Mouse (Mus musculus) intestine, embryonic 14.5 days (tissue): ENCODE results near the gene Hamp2. TPM values are rescaled to one million over a fixed set of nuclear protein-coding genes. Genes with fewer than 3 reads are reported as not detected.

Source experiments
- ATAC-seq: fragments of 200-750 bp; cut with Nextera tagmentation; replicated peaks from 2 replicates; pipeline ENCODE4 v1.8.0; 2017; ENCODE audit warnings: low read depth, moderate number of reproducible peaks, moderate TSS enrichment, moderate library complexity; ENCODE audit not compliant: low FRiP score, low TSS enrichment
- DNase-seq: peaks from one replicate; pipeline ENCODE4 v3.0.0-alpha.2; 2018; ENCODE audit warnings: low spot score
- H3K27ac ChIP-seq: fragments of 300-500 bp; sonication (generic); 2 replicates; pipeline ENCODE4 v1.5.1; 2014; ENCODE audit warnings: low read depth, mild to moderate bottlenecking, control low read depth
- H3K27me3 ChIP-seq: fragments of 300-500 bp; sonication (generic); replicated peaks from 2 replicates; pipeline ENCODE4 v1.6.1; 2014; ENCODE audit warnings: low read length, control low read depth; ENCODE audit not compliant: control insufficient read depth, insufficient read depth
- H3K36me3 ChIP-seq: fragments of 300-500 bp; sonication (generic); 2 replicates; pipeline ENCODE4 v1.6.1; 2014; ENCODE audit warnings: low read length, control low read depth; ENCODE audit not compliant: control insufficient read depth, insufficient read depth
- H3K4me1 ChIP-seq: fragments of 300-500 bp; sonication (generic); replicated peaks from 2 replicates; pipeline ENCODE4 v1.6.1; 2014; ENCODE audit warnings: low read length, control low read depth, mixed read lengths; ENCODE audit not compliant: control insufficient read depth, insufficient read depth
- H3K4me2 ChIP-seq: fragments of 300-500 bp; sonication (generic); 2 replicates; pipeline ENCODE4 v1.6.1; 2014; ENCODE audit warnings: low read length
- H3K4me3 ChIP-seq: fragments of 300-500 bp; sonication (generic); 2 replicates; pipeline ENCODE4 v1.5.1; 2014; ENCODE audit warnings: low read depth, low read length, control low read depth, mixed read lengths
- H3K9ac ChIP-seq: fragments of 300-500 bp; sonication (generic); 2 replicates; pipeline ENCODE4 v1.6.1; 2014; ENCODE audit warnings: mild to moderate bottlenecking, low read length
- H3K9me3 ChIP-seq: fragments of 300-500 bp; sonication (generic); 2 replicates; pipeline ENCODE4 v1.6.1; 2016; ENCODE audit warnings: low read length, control low read depth; ENCODE audit not compliant: control insufficient read depth
- WGBS: fragments of 180-500 bp; shearing (Covaris S2); extraction: QIAGEN DNeasy Blood & Tissue Kit; methylation state at CpG from one replicate; pipeline ENCODE4 v1.1.7; 2014; 5-methylcytosine and 5-hydroxymethylcytosine counted together
- polyA plus RNA-seq: library from polyadenylated mRNA; unstranded; fragments of >200 nt; fragmentation: Nextera tagmentation; extraction: Ambion mirVana; gene quantifications from 2 replicates; pipeline ENCODE4 v1.2.1, GENCODE M21; 2014

Hamp2 gene
- polyA plus RNA-seq, 1 experiment from 2014 or later, result not detected

DNA sequence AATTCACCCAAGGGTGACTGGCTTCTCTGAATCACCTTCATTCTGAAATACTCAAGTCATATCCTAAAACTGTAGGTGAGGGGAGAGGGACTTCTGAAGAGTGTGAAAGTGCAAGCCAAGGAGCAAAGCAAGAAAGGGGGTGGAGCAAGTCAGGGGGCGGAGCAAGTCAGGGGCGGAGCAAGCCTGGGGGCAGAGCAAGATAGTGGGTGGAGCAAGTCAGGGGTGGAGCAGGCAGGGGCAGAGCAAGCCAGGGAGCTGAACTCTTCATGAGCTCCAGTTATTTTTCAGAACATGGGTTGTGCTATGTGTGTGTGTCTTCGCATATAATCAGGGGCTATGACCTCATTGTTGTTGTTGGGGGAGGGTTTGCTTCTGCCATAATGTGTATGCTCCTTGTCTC lies 4.3 kb downstream of the Hamp2 start:
- Histone ChIP-seq H3K27me3 (no peaks in the 10 kb centered on the region), H3K9me3 (no peaks in the 10 kb centered on the region)
- ATAC-seq, result no peak

DNA sequence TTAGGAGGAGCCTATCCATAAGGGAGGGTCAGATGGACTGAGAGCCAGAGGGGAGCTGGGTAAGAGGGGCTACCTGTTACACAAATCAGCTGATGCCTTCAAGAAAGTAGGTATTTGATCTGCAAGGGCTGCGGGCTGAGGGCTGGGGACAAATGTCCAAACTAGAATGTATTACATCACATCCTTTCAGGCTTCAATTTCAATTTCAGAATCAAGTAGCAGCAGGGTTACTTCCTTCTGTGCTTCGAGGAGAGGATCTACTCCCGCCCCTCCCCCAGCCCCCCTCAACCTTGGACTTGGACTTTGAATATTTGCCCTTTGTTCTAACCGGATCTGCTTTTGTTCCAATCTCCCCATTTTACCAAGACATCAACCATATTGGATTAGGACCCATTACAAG lies 7.3 kb downstream of the Hamp2 start:
- DNase-seq (no peak), ATAC-seq (no peak)
- 35% methylated on average over 4 of the region's 4 CpGs for WGBS
- H3K4me3 ChIP-seq, result no peak overlapping the region
- no peak overlapping the region for H3K9ac ChIP-seq
- H3K9me3 ChIP-seq, result no peaks in the 10 kb centered on the region
- H3K4me2 ChIP-seq, result no peak overlapping the region
- no peaks in the 10 kb centered on the region for H3K36me3 ChIP-seq
- H3K4me1 ChIP-seq, result no peaks in the 10 kb centered on the region
- H3K27me3 ChIP-seq, result no peaks in the 10 kb centered on the region
- H3K27ac ChIP-seq, result no peak overlapping the region

More for the DNA sequence above, 4.3 kb downstream of the Hamp2 start:
- Histone ChIP-seq H3K36me3 (no peaks in the 10 kb centered on the region), H3K27ac (no peak overlapping the region), H3K4me2 (no peak overlapping the region), H3K4me3 (no peak overlapping the region), H3K4me1 (no peaks in the 10 kb centered on the region), H3K9ac (no peak overlapping the region)
- WGBS, result 61% methylated on average over 3 of the region's 3 CpGs
- no peak for DNase-seq

DNA sequence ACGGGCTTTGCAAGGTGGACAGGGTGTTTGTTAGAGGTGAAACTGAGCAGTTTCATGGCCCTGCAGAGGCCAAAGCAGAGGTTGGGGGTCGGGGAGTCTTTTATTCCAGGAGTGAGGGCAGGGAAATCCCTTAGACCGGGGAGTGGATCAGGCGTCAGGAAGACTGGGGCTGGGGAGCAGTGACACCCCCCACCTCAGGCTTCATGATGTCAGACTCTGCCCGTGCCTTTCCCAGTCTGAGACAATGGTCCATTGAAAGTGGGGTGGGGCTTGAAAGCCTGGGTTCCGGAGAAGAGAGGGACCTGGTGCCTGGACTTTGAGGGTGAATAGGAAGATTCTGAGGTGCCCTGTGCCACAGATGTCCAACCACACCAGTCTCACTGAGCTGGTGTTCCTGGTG lies 7.8 kb downstream of the Hamp2 start:
- no peak overlapping the region for H3K4me3 ChIP-seq
- H3K4me2 ChIP-seq, result no peak overlapping the region
- no peak overlapping the region for H3K9ac ChIP-seq
- no peaks in the 10 kb centered on the region for H3K27me3 ChIP-seq
- H3K36me3 ChIP-seq, result no peaks in the 10 kb centered on the region
- no peaks in the 10 kb centered on the region for H3K9me3 ChIP-seq
- WGBS, result 31% methylated on average over 6 of the region's 6 CpGs
- DNase-seq, result no peak
- no peak for ATAC-seq
- no peaks in the 10 kb centered on the region for H3K4me1 ChIP-seq
- H3K27ac ChIP-seq, result no peak overlapping the region

DNA sequence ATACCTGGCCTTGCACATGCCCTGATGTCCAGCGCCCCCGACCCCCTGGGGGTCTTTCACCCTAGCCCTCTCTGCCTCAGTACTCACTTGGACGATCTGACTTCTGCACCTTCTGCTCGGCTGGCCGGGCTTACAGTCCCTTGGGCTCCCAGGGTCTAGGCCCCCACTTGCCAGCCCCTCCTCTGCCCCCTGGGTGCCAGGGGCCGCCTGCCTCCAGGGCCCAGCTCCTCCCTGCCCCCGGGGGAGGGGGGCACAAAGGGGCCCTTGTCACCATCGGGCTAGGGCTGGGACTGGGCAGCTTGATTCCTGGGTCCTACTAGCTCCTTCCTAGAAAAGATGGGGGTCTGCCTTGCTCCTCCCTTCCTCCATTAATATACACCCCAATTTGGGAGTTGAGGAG lies 9.7 kb downstream of the Hamp2 start, which contains the start of gene Mag:
Gene Mag (minus strand): TSS at position 142 of the 400 bp plus-strand sequence.
- 64% methylated on average over 8 of the region's 8 CpGs for WGBS
- no peaks in the 10 kb centered on the region for H3K27me3 ChIP-seq
- no peak for ATAC-seq
- no peak for DNase-seq
- H3K4me1 ChIP-seq, result no peaks in the 10 kb centered on the region
- no peak within 1 kb of the TSS for H3K27ac ChIP-seq
- no peaks in the 10 kb centered on the region for H3K36me3 ChIP-seq
- H3K9me3 ChIP-seq, result no peaks in the 10 kb centered on the region
- no peak within 1 kb of the TSS for H3K9ac ChIP-seq
- H3K4me3 ChIP-seq, result no peak within 1 kb of the TSS
- no peak within 1 kb of the TSS for H3K4me2 ChIP-seq

DNA sequence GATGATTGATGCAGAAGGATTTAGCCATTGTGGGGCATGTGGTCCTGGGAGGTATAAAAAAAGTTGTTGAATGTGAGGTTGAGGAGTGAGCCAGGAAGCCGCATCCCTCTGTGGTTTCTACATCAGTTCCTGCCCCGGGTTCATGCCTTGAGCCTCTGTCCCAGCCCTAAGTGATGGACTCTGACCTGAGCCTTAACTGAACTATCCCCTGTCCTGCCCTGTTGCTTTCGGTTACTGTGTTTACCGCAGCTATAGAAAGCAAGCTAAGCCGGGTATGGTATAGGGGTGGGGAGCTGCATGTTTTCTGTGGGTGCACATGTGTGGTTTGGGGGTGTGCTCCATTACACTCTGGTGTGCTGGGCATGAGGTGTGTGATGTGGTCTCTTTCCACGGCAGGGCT lies 14.7 kb downstream of the Hamp2 start:
- ATAC-seq (no peak), DNase-seq (no peak)
- Histone ChIP-seq H3K4me3 (no peak overlapping the region), H3K36me3 (no peaks in the 10 kb centered on the region), H3K9me3 (no peaks in the 10 kb centered on the region), H3K4me1 (peaks cover 8% of the 10 kb centered on the region; the same call in 1 of the 2 replicates), H3K27me3 (no peaks in the 10 kb centered on the region), H3K9ac (no peak overlapping the region), H3K4me2 (no peak overlapping the region), H3K27ac (no peak overlapping the region)
- 73% methylated on average over 6 of the region's 6 CpGs for WGBS

DNA sequence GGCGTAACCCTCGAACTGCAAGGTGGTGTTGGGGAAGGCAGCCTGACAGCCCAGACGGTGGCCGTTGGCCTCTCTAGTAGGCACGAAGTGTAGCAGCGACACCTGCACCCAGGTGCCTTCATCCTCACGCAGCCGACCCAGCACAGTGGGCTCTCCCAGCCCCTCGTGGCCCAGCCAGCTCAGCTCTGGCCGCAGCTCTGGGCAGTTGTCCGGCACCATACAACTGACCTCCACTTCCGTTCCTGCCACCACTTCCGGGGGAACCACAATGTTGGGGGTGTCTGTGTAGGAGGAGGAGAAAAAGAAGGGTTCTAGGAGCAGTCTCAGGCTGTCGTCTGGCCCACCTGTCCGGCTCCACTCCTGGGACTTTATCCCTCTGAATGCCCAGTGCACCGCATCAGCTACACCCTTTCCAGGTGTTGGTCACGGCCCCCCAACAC lies 15.5 kb downstream of the Hamp2 start:
- H3K4me1 ChIP-seq, result peaks cover 8% of the 10 kb centered on the region; the same call in 1 of the 2 replicates
- no peak overlapping the region for H3K9ac ChIP-seq
- WGBS, result 27% methylated on average over 15 of the region's 17 CpGs
- H3K27me3 ChIP-seq, result no peaks in the 10 kb centered on the region
- DNase-seq (no peak), ATAC-seq (peak; percentile 8; the same call in 1 of the 2 replicates)
- no peaks in the 10 kb centered on the region for H3K9me3 ChIP-seq
- H3K36me3 ChIP-seq, result no peaks in the 10 kb centered on the region
- H3K4me3 ChIP-seq, result peak overlapping the region; percentile 15; the same call in 1 of the 2 replicates
- no peak overlapping the region for H3K27ac ChIP-seq
- peak overlapping the region; percentile 55 for H3K4me2 ChIP-seq

DNA sequence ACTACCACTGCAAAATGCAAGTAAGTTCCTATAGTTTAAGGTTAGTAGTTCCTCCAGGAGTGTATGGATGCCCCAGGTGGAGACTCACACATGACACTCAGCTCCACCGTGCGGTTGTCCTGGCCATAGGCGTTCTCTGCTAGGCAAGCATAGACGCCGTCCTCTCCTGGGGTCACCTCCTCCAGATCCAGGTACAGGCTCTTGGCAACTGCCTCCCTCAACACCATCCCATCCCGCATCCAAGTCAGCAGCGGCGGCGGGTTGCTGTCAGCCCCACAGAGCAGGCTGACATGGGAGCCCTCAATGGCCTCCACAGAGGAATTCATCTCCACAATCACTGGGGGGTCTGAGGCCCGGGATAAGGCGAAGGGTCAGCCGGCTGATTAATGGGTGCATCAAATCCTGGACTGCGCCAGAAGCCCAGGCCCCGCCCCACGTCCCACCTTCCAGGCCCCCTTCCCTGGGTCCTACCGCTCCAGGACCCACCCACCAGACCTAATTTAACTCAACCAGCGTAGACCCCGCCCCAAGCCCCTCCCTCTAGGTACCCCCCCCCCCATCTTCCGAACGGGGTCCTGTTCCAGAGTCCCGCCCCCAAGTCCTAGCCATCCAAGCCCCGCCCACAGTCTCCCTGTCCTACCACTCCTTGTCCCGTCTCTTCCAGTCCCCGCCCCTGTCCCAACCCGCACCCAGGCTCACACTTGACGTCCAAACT lies 16.0 kb downstream of the Hamp2 start:
- H3K9me3 ChIP-seq, result no peaks in the 10 kb centered on the region
- DNase-seq, result peak; percentile 61
- H3K36me3 ChIP-seq, result no peaks in the 10 kb centered on the region
- peak overlapping the region; percentile 55 for H3K4me2 ChIP-seq
- H3K27ac ChIP-seq, result no peak overlapping the region
- no peaks in the 10 kb centered on the region for H3K27me3 ChIP-seq
- no peak overlapping the region for H3K9ac ChIP-seq
- peaks cover 8% of the 10 kb centered on the region; the same call in 1 of the 2 replicates for H3K4me1 ChIP-seq
- WGBS, result under 1% methylated on average over 26 of the region's 26 CpGs
- ATAC-seq, result peak; percentile 78
- H3K4me3 ChIP-seq, result peak overlapping the region; percentile 15

DNA sequence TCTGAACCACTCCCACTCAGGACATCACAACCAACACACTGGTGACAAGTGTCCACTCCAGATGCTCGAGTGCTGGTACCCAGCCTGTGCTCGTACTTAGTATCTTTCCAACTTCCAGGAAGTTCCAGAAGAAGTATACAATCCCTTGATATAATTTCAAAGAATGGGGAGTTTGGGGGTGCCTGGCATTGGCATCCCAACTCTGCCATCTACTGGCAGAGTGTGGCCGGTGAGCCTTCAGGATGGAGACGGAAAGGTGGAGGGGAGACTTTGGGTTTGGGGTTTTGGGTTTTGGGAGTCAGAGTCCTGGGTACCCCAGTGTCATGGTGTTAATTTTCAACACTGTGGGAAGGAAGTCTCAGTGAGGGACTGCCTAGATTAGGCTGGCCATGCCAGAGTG lies 20.4 kb downstream of the Hamp2 start:
- Histone ChIP-seq H3K4me2 (no peak overlapping the region), H3K27ac (no peak overlapping the region), H3K27me3 (no peaks in the 10 kb centered on the region), H3K4me1 (peaks cover 8% of the 10 kb centered on the region; the same call in 1 of the 2 replicates), H3K4me3 (no peak overlapping the region), H3K9ac (no peak overlapping the region), H3K36me3 (no peaks in the 10 kb centered on the region), H3K9me3 (no peaks in the 10 kb centered on the region)
- ATAC-seq (no peak), DNase-seq (no peak)
- WGBS, result 48% methylated on average over 4 of the region's 4 CpGs

DNA sequence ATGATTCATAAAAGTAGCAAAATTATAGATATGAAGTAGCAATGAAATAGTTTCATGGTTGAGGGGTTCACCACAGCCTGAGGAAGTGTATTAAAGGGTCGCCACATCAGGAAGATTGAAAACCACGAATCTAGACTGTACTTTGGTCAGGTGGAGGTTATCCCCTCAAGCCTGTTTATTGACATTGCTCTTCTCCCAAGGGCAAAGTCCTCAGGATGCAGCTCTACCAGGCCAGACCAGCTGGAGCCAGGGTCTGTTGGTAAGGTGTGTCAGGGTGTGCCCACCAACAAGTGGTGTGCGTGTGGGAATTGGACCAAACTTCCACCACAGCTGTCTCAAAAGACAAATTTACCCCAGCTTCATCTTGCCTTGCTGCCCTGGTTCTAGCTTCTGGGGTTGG lies 29.3 kb downstream of the Hamp2 start:
- Histone ChIP-seq H3K27me3 (no peaks in the 10 kb centered on the region), H3K27ac (no peak overlapping the region), H3K4me2 (no peak overlapping the region), H3K36me3 (no peaks in the 10 kb centered on the region), H3K4me1 (no peaks in the 10 kb centered on the region), H3K9ac (no peak overlapping the region), H3K9me3 (no peaks in the 10 kb centered on the region), H3K4me3 (no peak overlapping the region)
- no peak for ATAC-seq
- DNase-seq, result no peak
- 83% methylated on average over 3 of the region's 3 CpGs for WGBS
